Mouse (Mus musculus): ENCODE measurements around the gene 1810010H24Rik.

DNA sequence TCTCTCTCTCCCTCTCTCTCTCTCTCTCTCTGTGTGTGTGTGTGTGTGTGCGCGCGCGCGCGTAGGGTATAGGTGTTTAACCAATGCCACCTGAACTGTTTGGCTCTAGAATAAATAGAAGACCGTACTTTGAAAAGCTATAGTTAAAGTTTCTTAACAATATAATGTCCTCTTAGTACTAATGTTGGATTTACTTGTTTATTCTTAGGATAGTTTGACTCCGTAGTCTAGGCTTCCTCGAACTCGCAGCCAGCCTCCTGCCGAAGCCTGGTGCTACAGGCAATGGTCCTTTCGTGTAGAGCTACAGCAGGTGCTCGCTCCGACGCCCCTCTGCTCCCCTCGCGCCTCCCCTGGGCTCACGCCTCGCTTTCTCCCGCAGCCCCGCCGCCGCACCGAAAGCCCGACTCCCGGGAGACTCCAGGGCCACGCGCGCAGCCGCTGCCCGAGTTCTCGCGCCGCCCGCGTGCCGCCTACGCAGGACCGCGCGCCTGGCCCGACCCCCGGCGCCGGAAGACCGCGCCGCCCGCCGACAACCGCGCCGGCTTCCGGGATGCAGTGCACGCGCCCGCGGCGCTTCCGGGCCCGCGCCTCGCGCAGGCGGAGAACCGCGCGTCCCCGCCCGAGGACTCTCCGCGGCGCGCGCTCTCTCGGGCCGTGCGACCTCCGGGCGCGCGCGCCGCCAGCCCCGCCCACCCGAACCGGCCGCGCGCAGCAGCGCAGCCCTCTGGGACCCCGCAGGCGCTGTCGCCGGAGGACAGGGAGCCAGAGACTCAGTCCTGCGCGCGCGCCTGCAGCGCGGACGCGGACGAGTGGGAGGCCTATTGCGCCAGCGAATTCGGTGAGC lies 2.2 kb downstream of the 1810010H24Rik start:
- TF ChIP-seq CTCF (IDR thresholded peaks at IDR 0.05; ENCODE audit: control insufficient read depth, insufficient read depth, low read length): no peak
- TF ChIP-seq POLR2A (IDR thresholded peaks at IDR 0.05; ENCODE audit: borderline replicate concordance, control insufficient read depth, low read depth, low read length): no peak

All from bone marrow, adult 2 months (tissue).